Mouse (Mus musculus): Measurements from ENCODE around the gene Prkag3.

The Prkag3 gene

DNA sequence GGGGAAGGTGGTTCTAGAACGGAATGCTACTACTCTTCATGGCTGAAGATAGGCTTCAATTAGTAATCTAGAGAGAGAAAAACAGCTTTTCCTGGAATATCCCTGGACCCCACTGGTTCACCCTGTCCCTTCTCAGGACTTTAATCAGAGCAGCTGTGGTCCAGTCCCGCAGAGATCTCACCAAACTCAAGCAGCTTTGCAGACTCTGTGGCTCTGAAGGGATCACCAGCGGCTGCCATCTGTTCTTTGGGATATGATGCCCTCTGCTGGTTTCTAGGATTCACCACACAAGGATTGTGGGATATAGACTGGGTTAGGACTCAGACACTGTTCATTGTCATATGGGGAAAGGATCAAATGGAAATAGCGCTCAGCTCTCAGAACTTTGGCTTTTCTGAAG, 10.8 kb upstream of the Prkag3 start:
- DNase-seq (ENCODE audit: low spot score in 2 of 2) = no peak

DNA sequence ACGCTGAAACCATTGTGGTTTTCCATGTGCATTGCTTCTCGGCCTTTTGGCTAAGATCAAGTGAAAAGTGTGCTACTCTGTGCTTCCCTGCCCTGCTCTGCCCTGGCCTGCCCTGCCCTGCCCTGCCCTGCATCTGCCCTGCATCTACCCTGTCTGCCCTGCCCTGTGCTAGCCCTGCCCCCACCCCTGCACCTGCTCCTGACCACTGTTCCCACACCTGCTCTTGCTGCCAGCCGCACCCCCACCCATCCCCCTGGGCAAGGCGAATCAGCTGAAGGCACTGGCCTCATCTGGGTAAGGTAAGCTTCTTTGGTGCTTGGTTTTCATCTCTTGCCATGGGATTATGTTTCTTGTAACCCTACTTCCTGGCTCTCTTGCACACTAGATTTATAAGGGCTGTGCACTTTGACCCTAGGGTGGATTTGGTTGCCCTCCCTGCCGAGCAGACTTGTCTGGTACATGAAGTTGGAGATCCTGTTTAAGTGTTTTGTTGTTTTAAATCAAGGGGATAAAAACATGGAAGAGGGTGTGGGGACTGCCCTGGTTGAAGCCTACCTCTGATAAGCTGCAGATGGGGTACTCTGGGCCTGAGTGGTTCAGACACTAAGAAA, 5.3 kb upstream of the Prkag3 start:
- DNase-seq (ENCODE audit: low spot score in 2 of 2) = no peak

DNA sequence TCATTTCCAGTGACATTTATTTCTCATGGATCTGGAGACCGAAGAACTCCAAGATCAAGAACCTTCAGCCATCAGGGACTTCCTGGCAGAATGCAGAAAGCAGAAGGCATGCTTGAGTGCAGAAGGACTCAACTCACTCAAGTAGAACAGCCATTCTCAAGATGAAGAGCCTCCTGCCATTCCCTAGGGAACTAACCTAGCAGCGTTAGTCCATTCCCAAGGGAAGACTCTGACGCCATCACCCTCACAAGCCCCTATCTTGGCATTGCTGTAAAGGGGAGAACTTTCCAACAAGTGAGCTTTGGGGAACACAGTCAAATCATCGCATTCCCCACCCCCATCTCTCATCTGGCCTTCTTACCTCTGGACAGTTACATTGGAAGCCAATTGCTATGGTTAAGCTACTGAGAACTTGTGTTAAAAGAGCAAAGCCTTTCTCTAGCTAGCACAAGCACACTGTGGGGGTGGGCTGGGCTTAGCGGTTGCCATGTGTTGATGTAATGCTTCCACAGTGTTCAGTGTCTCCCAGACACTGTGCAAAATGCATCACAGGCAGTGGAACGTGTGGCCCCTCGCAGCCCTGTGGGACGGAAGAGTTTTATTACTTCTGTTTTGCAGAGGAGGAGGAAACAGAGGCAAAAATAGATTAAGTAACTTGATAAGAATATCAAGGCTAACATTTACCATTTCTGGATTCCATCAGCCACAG, 4.4 kb upstream of the Prkag3 start:
- no peak for DNase-seq (ENCODE audit: low spot score in 2 of 2)

DNA sequence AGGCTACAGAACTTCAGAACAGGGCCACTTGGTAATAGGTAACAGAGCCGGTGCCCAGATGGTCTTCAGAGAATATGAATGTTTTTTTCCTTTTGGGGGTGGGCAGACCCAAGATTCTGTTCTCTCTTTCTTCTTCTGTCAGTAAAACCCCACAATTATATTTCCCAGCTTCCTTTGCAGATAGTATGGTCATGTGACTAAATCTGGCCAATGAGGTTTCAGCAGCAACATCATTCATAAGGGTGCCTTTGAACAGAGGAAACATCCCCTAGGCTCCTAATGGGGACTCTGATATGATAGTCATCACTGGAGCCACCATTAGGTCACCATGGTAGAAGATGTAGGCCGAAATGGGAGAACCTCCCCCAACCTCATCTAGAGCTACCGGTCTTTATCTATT, 3.8 kb upstream of the Prkag3 start:
- no peak for DNase-seq (ENCODE audit: low spot score in 2 of 2)

DNA sequence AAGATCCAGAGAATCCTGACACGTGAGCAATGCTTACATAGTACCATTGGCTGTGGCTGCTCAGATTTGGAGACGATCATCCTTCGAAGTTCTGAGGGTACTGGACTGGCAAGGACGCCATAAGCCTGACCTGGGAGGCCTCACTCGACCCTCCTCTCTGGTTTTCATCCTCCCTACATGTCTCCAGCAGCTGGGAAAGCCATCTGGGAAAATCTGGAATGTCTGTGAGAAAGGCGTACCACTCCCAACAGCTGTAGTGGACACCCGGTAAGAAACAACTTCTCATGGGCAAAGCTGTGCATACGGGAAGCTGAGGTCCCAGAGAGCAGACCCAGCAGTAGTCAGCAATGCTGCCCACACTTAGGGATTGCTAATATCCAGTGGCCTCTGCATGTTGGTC, 3.1 kb upstream of the Prkag3 start:
- DNase-seq (ENCODE audit: low spot score in 2 of 2) = no peak

DNA sequence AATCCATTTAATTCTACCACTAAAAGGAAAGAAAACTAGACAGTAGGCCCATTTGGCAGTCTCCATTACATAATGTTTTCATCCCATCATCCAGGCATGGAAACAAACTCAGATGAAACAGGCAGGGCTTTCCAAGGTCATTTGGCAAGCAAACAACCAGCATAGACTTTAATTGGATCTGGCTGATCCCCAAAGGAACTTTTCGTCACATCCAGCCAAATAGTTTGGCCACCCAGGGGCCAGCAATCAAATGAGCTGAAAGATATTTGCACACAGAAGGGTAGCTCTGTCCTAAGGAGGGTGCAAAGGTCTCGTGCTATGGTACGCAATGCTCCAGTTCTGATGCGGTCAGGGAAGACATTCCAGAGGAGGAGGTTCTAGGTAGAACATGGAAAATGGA, 1.7 kb upstream of the Prkag3 start:
- DNase-seq (ENCODE audit: low spot score in 2 of 2) = no peak

DNA sequence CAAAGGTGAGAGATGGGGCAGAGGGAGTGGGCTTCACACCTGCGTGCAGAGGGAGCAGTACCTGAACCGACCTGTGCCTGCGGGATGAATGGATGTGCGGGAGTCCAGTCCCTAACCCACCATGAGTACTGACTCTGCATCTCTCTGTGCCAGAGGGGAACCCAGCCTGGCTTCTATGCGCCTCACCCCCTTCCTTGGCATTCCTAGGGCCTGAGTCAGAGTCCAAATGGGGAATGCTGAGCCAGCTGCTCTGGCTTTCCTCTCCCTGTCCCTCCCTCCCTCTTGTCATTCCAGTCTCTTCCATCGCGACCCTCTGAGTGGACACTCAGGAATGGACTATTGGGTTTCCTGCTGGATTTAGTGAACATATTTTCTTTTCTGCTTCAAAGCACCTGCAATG, 280 bp upstream of the Prkag3 start:
- DNase-seq (ENCODE audit: low spot score in 2 of 2) = no peak

DNA sequence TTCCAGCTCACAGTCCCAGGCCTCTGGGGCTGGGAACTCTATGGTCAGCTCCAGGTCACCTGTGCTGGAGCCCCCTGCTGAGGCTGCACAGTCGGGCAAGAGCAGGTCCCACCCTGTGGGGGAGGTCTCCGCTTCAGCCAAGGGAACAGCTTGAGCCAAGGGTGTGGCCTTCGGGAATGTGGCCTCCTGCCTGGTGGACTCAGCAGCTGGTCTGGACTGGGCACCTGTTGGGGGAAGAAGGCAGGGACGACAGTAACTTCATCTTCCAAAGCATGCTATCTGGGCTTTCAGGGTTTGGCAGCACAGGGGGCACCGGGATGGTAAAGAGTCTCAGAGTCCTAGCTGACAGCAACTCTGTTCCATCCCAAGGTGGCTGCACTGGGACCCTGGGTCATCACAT, 1.7 kb downstream of the Prkag3 start:
- no peak for DNase-seq (ENCODE audit: low spot score in 2 of 2)

DNA sequence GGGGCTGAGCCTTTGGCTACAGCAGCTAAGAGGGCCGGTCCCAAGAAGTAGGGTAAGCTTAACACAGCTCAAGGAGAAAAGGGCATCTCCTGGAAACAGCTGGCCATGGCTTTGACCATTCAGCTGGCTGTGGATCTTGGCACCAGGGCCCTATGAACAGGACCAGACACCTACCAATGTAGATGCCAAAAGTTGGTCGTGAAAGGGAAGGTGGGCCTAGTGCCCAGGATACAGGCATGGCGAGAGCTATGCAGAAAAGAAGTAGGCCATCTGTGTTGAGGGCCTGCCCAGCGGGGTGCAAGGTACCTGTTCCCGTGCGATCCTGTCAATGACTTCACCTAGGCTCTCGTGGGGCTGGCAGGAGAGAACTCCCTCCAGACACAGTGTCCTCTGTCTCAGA, 8.2 kb downstream of the Prkag3 start:
- DNase-seq (ENCODE audit: low spot score in 2 of 2) = no peak

DNA sequence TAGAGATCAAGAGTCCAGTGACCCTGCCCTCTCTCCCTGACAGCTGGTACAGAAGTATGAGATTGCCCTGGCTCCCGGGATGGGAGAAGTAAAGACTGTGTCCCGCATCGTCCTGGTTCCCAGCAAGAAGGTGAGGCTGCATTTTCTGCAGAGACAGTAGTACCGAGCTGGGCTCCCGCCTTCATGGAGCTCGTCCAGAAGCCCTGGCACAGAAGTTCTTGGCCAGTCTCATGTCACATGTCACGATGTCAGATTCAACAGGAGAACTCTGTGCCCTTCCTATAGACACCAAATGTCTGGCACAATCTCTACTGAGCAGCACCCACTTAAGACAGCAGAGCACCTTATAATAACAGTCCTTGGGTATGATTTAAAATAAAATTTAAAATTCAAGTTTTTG, 11.5 kb downstream of the Prkag3 start:
- DNase-seq (ENCODE audit: low spot score in 2 of 2) = no peak

DNA sequence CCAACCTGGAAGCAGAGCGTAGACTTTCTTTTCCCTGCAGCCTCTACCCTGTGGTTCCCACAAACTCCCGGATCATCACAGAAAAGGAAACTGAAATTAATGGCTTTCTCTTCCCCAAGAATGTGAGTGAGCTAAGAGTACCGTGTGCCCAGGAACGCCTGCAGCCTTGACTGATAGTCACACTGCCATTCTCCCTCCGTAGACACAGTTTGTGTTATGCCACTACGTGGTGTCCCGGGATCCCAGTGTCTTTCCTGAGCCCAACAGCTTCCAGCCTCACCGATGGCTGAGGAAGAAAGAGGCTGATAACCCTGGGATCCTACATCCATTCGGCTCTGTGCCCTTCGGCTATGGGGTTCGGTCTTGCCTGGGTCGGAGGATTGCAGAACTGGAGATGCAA, 12.0 kb downstream of the Prkag3 start:
- no peak for DNase-seq (ENCODE audit: low spot score in 2 of 2)

DNA sequence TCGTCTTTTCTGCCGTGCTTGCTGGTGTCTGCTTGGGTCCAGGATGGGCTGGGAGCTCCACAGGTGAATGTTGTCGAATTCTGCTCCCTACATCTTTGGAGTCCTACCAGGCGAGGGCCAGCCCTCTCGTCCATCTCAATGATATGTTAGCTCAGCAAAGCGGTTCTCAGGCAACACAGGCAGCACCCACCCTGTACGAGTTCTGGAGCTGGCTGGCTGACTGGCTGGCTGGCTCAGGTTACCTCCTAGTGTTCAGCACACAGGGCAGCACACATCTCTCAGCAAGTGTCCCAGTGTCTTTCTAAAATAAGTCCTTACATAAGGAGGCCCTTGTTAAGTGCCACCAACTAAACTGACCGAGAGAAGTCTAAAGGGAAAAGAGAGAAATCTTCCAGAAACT, 20.6 kb downstream of the Prkag3 start:
- no peak for DNase-seq (ENCODE audit: low spot score in 2 of 2)

DNA sequence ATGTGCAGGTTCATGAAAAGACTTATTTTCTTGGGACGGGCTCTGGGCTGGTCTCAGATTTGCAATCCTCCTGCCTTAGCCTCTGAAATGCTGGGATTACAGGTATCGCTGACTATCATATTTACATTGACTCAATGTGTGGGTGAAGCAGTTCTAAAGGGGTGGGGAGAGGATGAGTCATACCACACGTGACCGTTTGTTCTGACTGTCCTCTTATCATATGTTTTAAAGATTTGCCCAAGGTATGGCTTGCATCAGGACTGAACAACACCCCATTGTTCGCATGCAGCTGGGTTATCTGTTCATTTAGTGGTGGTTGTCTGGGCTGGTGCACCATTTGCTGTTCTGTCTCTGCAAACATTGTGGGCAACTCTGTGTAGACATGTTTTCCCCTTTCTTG, 22.3 kb downstream of the Prkag3 start:
- no peak for DNase-seq (ENCODE audit: low spot score in 2 of 2)

DNA sequence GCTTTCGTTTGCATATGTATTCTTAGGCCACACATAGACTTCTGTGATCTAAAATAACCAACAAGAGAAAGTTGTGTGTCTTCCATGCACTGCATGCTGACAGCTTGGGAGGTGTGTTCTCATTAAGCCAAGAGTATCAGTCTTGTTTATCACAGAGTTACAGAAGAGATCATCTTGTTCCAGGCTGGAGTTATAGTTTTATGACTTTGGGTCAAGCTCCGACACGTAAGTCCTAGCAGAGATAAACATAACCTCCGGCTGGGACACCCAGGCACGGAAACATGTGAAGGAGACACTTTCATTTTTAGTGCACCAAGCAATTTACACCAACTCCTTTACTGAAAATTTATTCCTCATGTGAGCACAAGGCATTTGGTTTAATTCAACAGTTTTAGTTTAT, 22.9 kb downstream of the Prkag3 start:
- no peak for DNase-seq (ENCODE audit: low spot score in 2 of 2)

DNA sequence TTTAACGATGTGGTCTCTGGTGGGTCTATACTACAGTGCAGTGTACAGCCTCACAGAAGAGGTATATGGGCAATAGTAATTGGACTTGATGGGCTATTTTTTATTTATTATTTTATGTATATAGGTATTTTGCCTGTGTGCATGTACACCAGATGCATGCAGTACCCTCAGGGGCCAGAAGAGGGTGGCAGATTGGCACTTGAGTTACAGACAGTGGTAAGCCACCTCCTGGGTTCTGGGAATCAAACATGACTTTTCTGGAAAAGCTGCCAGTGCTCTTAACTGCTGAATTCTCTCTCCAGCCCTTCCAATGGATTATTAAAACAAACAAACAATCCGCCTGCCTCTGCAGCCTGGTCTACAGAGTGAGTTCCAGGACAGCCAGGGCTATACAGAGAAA, 25.3 kb downstream of the Prkag3 start:
- DNase-seq (ENCODE audit: low spot score in 2 of 2) = peak in 1 of 2 experiments; percentile 3

DNA sequence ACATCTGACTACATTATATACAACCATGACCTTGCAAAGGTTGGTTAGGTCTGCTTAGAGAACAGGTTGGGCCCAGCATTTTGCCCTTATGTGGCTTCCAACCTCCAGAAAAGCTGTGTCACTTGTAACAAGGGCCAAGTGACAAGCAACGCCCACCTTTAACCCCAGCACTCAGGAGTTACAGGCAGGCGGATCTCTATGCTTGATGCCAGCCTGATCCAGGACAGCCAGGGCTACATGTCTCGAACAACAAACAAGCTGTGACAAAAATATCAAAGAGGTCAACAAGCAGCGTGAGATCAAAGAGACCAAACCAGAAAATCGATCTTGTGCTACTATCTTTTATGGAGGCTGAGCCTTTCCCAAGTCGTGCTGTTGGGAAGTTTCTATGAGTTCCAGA, 27.4 kb downstream of the Prkag3 start:
- DNase-seq (ENCODE audit: low spot score in 2 of 2) = no peak

DNA sequence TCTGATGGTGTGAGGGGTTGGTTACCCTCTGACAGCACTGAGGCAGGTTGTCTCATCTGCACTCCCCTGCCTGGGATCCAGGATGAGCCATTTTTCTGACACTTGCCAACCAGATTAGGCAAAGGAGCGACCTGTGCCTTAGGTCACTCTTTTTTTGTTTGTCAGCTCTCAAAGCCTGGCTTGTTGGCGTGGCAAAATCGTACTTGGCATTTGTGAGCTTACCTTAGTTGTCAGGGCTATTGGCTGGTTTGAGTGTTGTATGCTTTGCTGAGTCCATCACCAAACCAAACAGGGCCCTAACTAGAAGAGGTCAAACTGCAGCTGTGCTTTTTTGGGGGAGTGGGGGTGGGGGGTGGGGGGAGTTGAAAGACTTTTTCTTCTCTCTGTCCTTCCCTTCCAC, 29.7 kb downstream of the Prkag3 start:
- DNase-seq (ENCODE audit: low spot score in 2 of 2) = no peak

DNA sequence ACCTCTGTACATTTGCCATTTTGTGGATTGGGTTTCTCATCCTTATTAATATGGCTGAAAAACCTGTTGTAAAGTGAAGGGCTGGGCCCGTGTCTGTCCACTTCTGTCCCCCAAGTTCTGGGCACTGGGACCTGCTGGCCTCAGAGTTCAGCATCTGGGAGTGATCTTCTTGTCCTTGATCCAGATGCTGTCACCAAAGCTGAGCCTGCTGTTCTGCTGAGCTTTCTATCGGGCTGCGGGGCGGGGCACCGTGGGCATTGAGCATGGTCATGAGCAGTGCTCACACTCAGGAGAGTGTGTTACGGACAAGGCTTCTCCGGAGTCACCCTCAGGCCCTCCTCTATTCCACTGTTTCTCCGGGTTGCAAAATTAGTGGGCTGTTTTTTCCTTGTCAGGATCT, 30.9 kb downstream of the Prkag3 start:
- DNase-seq (ENCODE audit: low spot score in 2 of 2) = no peak

DNA sequence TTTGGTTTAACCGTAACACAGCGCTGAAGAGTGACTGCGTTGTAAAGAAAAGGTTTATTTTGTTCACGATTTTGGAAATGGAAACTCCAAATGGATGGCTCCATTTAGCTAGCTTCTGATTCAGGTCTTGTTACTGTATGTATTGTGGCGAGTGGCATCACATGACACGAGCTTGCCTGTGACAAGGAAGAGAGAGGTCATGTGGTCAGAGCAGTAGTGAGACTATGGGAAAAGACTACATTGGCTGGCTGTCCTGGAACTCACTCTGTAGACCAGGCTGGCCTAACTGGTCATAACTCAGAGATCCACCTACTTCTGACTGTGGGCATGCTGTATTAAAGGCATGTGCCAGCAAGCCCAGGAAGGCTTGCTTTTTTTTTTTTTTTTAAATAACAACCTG, 33.1 kb downstream of the Prkag3 start:
- no peak for DNase-seq (ENCODE audit: low spot score in 2 of 2)

DNA sequence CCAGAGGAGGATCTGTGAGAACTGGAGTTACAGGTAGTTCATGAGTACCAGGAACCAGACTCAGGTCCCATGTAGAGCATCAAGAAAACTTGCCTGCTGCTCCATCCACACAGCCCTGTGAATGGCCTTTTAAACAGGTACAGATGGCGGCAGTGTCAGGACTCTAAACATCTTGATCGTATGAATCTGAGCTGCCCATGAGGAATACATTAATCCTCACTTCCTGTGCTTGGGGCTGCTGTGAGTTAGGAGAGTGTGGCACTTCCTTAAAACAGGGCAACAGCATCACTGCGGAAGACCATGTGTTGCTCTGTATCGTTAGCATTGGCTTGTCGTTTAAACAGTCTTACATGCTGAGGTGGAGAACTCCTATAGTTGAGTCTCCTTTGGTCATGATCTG, 33.6 kb downstream of the Prkag3 start:
- DNase-seq (ENCODE audit: low spot score in 2 of 2) = no peak

DNA sequence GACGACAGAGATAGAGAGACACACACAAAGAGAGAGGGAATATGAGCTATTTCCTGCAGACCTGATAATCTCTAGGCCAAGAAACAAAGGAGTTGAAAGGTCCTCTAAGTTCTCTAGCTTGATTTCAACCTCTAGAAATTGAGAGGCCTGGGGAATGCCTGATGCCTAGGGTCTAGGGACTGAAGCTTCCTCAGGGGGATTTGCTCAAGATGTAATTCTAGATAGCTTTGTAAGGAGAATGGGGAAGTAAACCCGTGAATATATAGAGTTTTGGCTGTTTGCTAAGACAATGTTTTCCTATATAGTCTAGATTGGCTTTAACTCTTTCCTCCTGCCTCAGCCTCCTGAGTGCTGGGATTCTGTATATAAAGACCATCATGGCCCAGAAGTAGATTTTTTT, 34.1 kb downstream of the Prkag3 start:
- DNase-seq (ENCODE audit: low spot score in 2 of 2) = no peak

DNA sequence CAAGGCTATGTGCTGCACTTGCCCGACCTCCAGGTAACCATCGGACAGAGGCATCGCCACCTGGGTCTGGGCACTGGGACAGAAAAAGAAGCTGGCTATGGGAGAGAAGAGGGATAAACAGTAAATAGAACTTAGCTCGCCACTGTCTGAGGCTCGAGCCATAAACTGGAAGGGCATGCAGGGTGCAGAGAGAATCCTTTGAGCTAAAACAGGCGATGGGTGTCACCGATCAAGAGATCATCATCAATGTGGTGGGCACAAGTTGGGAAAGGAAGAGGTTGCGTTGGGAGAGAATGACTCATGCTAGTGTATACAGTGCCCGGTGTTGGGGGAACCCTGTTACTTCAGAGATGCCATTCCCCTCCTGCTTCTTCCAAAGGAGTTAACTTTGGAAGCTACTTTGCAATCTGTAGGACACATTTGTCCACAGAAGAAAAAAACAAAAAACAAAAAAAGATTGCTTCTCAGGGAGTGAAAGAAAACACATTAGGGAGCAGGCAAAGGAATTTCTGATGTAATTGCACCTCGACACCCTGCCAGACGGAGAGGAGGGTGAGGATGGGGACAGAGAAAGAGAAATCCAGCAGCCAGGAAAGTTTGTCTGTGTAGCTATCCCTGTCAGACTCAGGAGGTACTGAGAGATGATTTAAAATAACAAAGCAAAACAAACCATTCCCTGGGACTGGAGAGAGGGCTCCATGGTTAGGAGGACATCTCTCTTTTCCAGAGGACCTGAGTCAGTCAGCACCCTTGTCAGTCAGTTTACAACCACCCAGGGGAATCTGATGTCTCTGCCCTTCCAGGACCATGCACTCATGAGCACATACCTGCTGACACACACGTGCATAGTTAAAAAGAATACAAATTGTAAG, 34.9 kb downstream of the Prkag3 start:
- no peak for DNase-seq (ENCODE audit: low spot score in 2 of 2)
